Mouse (Mus musculus) liver, embryonic 12.5 days (tissue): ENCODE results near the gene Disp2. TPM values are rescaled to one million over a fixed set of nuclear protein-coding genes. Genes with fewer than 3 reads are reported as not detected.

ENCODE experiments used
- ATAC-seq: fragments of 200-750 bp; cut with Nextera tagmentation; 2 replicates; pipeline ENCODE4 v1.8.0; 2017; ENCODE audit warnings: moderate number of reproducible peaks, mild to moderate bottlenecking, moderate library complexity
- H3K27ac ChIP-seq: fragments of 300-500 bp; sonication (generic); 2 replicates; pipeline ENCODE4 v1.5.1; 2016; ENCODE audit warnings: mild to moderate bottlenecking
- H3K27me3 ChIP-seq: fragments of 300-500 bp; sonication (generic); replicated peaks from 2 replicates; pipeline ENCODE4 v1.6.1; 2016; ENCODE audit warnings: mild to moderate bottlenecking, moderate library complexity
- H3K36me3 ChIP-seq: fragments of 300-500 bp; sonication (generic); 2 replicates; pipeline ENCODE4 v1.6.1; 2016; ENCODE audit warnings: mild to moderate bottlenecking, moderate library complexity
- H3K4me1 ChIP-seq: fragments of 300-500 bp; sonication (generic); 2 replicates; pipeline ENCODE4 v1.6.1; 2016
- H3K4me2 ChIP-seq: fragments of 300-500 bp; sonication (generic); 2 replicates; pipeline ENCODE4 v1.6.1; 2016; ENCODE audit warnings: mild to moderate bottlenecking, moderate library complexity
- H3K4me3 ChIP-seq: fragments of 300-500 bp; sonication (generic); 2 replicates; pipeline ENCODE4 v1.5.1; 2016; ENCODE audit warnings: mild to moderate bottlenecking, moderate library complexity
- H3K9ac ChIP-seq: fragments of 300-500 bp; sonication (generic); 2 replicates; pipeline ENCODE4 v1.6.1; 2016; ENCODE audit warnings: mild to moderate bottlenecking, moderate library complexity
- H3K9me3 ChIP-seq: fragments of 300-500 bp; sonication (generic); replicated peaks from 2 replicates; pipeline ENCODE4 v1.6.1; 2016; ENCODE audit warnings: mild to moderate bottlenecking, moderate library complexity
- WGBS: fragments of 180-500 bp; shearing (Covaris S2); methylation state at CpG from one replicate; pipeline ENCODE4 v1.1.7; 2016; ENCODE audit not compliant: insufficient replicate concordance; 5-methylcytosine and 5-hydroxymethylcytosine counted together
- polyA plus RNA-seq: library from polyadenylated mRNA; unstranded; fragments of >200 nt; fragmentation: Nextera tagmentation; extraction: Ambion mirVana; gene quantifications from 2 replicates; pipeline ENCODE4 v1.2.1, GENCODE M21; 2016

Gene Disp2
- polyA plus RNA-seq, 1 experiment from 2014 or later = 0.37 TPM

GRCm38 (mm10) chr2:118791591-118792258 is 12.2 kb downstream of the Disp2 start:
- H3K9me3 ChIP-seq = no peaks in the 10 kb centered on the region
- H3K4me1 ChIP-seq = peaks cover 46% of the 10 kb centered on the region
- ATAC-seq = peak; percentile 82
- no peaks in the 10 kb centered on the region for H3K36me3 ChIP-seq
- peaks cover 34% of the 10 kb centered on the region; the same call in 1 of the 2 replicates for H3K27me3 ChIP-seq
- peak overlapping the region; percentile 47; the same call in 1 of the 2 replicates for H3K9ac ChIP-seq
- WGBS = 74% methylated on average over 26 of the region's 26 CpGs
- H3K4me3 ChIP-seq = 0 out of 2 replicates have a peak overlapping the region, but pooled peaks have one; percentile 28
- peak overlapping the region; percentile 72 for H3K27ac ChIP-seq
- peak overlapping the region; percentile 55 for H3K4me2 ChIP-seq

GRCm38 (mm10) chr2:118792259-118792613 is 12.7 kb downstream of the Disp2 start:
- Histone ChIP-seq H3K36me3 (no peaks in the 10 kb centered on the region), H3K27me3 (peaks cover 39% of the 10 kb centered on the region; the same call in 1 of the 2 replicates), H3K4me3 (no peak overlapping the region), H3K9me3 (no peaks in the 10 kb centered on the region), H3K4me1 (peaks cover 41% of the 10 kb centered on the region), H3K9ac (peak overlapping the region; percentile 1; the same call in 1 of the 2 replicates), H3K27ac (peak overlapping the region; percentile 34; the same call in 1 of the 2 replicates), H3K4me2 (peak overlapping the region; percentile 55; the same call in 1 of the 2 replicates)
- WGBS = 76% methylated on average over 4 of the region's 4 CpGs
- ATAC-seq = no peak

- Histone ChIP-seq H3K4me2 (no peak overlapping the region), H3K27me3 (peaks cover 45% of the 10 kb centered on the region; the same call in 1 of the 2 replicates), H3K9ac (no peak overlapping the region), H3K9me3 (no peaks in the 10 kb centered on the region), H3K36me3 (no peaks in the 10 kb centered on the region), H3K4me1 (peaks cover 38% of the 10 kb centered on the region), H3K4me3 (no peak overlapping the region), H3K27ac (peak overlapping the region; percentile 17; the same call in 1 of the 2 replicates)
- WGBS = 46% methylated on average over 4 of the region's 4 CpGs
- ATAC-seq = no peak
Observed at GRCm38 (mm10) chr2:118793636-118794035, 14.1 kb downstream of the Disp2 start.

GRCm38 (mm10) chr2:118802542-118803118 is 23.1 kb downstream of the Disp2 start:
- 34% methylated on average over 4 of the region's 4 CpGs for WGBS
- Histone ChIP-seq H3K4me1 (peaks cover 60% of the 10 kb centered on the region), H3K4me2 (peak overlapping the region; percentile 70), H3K9me3 (no peaks in the 10 kb centered on the region), H3K36me3 (no peaks in the 10 kb centered on the region), H3K27me3 (peaks cover 5% of the 10 kb centered on the region; the same call in 1 of the 2 replicates), H3K27ac (peak overlapping the region; percentile 98), H3K4me3 (peak overlapping the region; percentile 48), H3K9ac (peak overlapping the region; percentile 58)
- ATAC-seq = peak; percentile 91

- H3K4me3 ChIP-seq = no peak overlapping the region
- peaks cover 60% of the 10 kb centered on the region for H3K4me1 ChIP-seq
- H3K27ac ChIP-seq = peak overlapping the region; percentile 98
- 44% methylated on average over 2 of the region's 2 CpGs for WGBS
- ATAC-seq = no peak
- 0 out of 2 replicates have a peak overlapping the region, but pooled peaks have one; percentile 17 for H3K4me2 ChIP-seq
- H3K9ac ChIP-seq = no peak overlapping the region
- H3K36me3 ChIP-seq = no peaks in the 10 kb centered on the region
- H3K9me3 ChIP-seq = no peaks in the 10 kb centered on the region
- no peaks in the 10 kb centered on the region for H3K27me3 ChIP-seq
Observed at GRCm38 (mm10) chr2:118804474-118804873, 25.0 kb downstream of the Disp2 start.

GRCm38 (mm10) chr2:118805137-118805536 is 25.6 kb downstream of the Disp2 start:
- no peaks in the 10 kb centered on the region for H3K27me3 ChIP-seq
- H3K9ac ChIP-seq = peak overlapping the region; percentile 28; the same call in 1 of the 2 replicates
- no peak overlapping the region for H3K4me3 ChIP-seq
- WGBS = 5% methylated on average over 3 of the region's 3 CpGs
- H3K9me3 ChIP-seq = no peaks in the 10 kb centered on the region
- peak; percentile 7; the same call in 1 of the 2 replicates for ATAC-seq
- no peaks in the 10 kb centered on the region for H3K36me3 ChIP-seq
- H3K4me1 ChIP-seq = peaks cover 60% of the 10 kb centered on the region
- peak overlapping the region; percentile 98 for H3K27ac ChIP-seq
- H3K4me2 ChIP-seq = peak overlapping the region; percentile 17

GRCm38 (mm10) chr2:118805756-118806155 is 26.2 kb downstream of the Disp2 start:
- Histone ChIP-seq H3K4me2 (peak overlapping the region; percentile 17), H3K9ac (peak overlapping the region; percentile 47), H3K27me3 (no peaks in the 10 kb centered on the region), H3K9me3 (no peaks in the 10 kb centered on the region), H3K4me1 (peaks cover 54% of the 10 kb centered on the region), H3K27ac (peak overlapping the region; percentile 98), H3K36me3 (no peaks in the 10 kb centered on the region), H3K4me3 (no peak overlapping the region)
- whole genome bisulfite sequencing = 13% methylated on average over 3 of the region's 3 CpGs
- peak; percentile 68 for ATAC-seq

- no peak overlapping the region for H3K4me2 ChIP-seq
- peak overlapping the region; percentile 98 for H3K27ac ChIP-seq
- H3K9ac ChIP-seq = peak overlapping the region; percentile 47; the same call in 1 of the 2 replicates
- peaks cover 50% of the 10 kb centered on the region for H3K4me1 ChIP-seq
- no peak overlapping the region for H3K4me3 ChIP-seq
- H3K27me3 ChIP-seq = no peaks in the 10 kb centered on the region
- 64% methylated on average over 4 of the region's 4 CpGs for WGBS
- no peaks in the 10 kb centered on the region for H3K36me3 ChIP-seq
- no peak for ATAC-seq
- H3K9me3 ChIP-seq = no peaks in the 10 kb centered on the region
Observed at GRCm38 (mm10) chr2:118806860-118807259, 27.3 kb downstream of the Disp2 start.

- no peak for ATAC-seq
- H3K27ac ChIP-seq = no peak overlapping the region
- 66% methylated on average over 2 of the region's 2 CpGs for WGBS
- no peaks in the 10 kb centered on the region for H3K27me3 ChIP-seq
- peaks cover 8% of the 10 kb centered on the region for H3K36me3 ChIP-seq
- H3K4me2 ChIP-seq = no peak overlapping the region
- no peak overlapping the region for H3K4me3 ChIP-seq
- no peak overlapping the region for H3K9ac ChIP-seq
- peaks cover 38% of the 10 kb centered on the region for H3K4me1 ChIP-seq
- H3K9me3 ChIP-seq = no peaks in the 10 kb centered on the region
Observed at GRCm38 (mm10) chr2:118810861-118811260, 31.3 kb downstream of the Disp2 start.

GRCm38 (mm10) chr2:118812724-118813123 is 33.2 kb downstream of the Disp2 start:
- no peak overlapping the region for H3K4me3 ChIP-seq
- WGBS = 15% methylated on average over 1 of the region's 1 CpGs
- no peaks in the 10 kb centered on the region for H3K9me3 ChIP-seq
- H3K9ac ChIP-seq = no peak overlapping the region
- peaks cover 23% of the 10 kb centered on the region for H3K36me3 ChIP-seq
- no peak overlapping the region for H3K4me2 ChIP-seq
- no peak for ATAC-seq
- H3K27me3 ChIP-seq = no peaks in the 10 kb centered on the region
- peaks cover 27% of the 10 kb centered on the region for H3K4me1 ChIP-seq
- no peak overlapping the region for H3K27ac ChIP-seq

- peak within 1 kb of the TSS; percentile 81 for H3K4me2 ChIP-seq
- peak within 1 kb of the TSS; percentile 87 for H3K4me3 ChIP-seq
- peaks cover 38% of the 10 kb centered on the region for H3K36me3 ChIP-seq
- peaks cover 27% of the 10 kb centered on the region for H3K4me1 ChIP-seq
- peak within 1 kb of the TSS; percentile 90 for H3K9ac ChIP-seq
- H3K27ac ChIP-seq = peak within 1 kb of the TSS; percentile 91
- WGBS = under 1% methylated on average over 49 of the region's 49 CpGs
- H3K9me3 ChIP-seq = peaks cover 2% of the 10 kb centered on the region; the same call in 1 of the 2 replicates
- no peaks in the 10 kb centered on the region for H3K27me3 ChIP-seq
- ATAC-seq = peak; percentile 95
Observed at GRCm38 (mm10) chr2:118813981-118814836, 34.7 kb downstream of the Disp2 start, which contains the start of gene Knstrn. Knstrn (plus strand) TSS chr2:118814003.
